Mouse (Mus musculus) embryonic fibroblast, embryonic 13.5 days (primary cell): ENCODE data around the gene Stx11. TPM values are rescaled to one million over a fixed set of nuclear protein-coding genes. Genes with fewer than 3 reads are reported as not detected.

ENCODE experiments used
- H3K27ac ChIP-seq: 2 replicates; pipeline ENCODE4 v1.5.1; 2012; ENCODE audit warnings: low read length, control low read depth, inconsistent platforms; ENCODE audit not compliant: insufficient read depth
- H3K4me1 ChIP-seq: 2 replicates; pipeline ENCODE4 v1.6.1; 2011; ENCODE audit warnings: low read length; ENCODE audit not compliant: control insufficient read depth, insufficient read depth
- H3K4me3 ChIP-seq: 2 replicates; pipeline ENCODE4 v1.5.1; 2011; ENCODE audit warnings: mild to moderate bottlenecking, control low read depth, low read length; ENCODE audit not compliant: insufficient read depth
- CTCF ChIP-seq: IDR thresholded peaks from 2 replicates; pipeline ENCODE4 v1.5.1; 2011; ENCODE audit warnings: mild to moderate bottlenecking, control low read depth, low read length, moderate library complexity, borderline replicate concordance; ENCODE audit not compliant: insufficient read depth
- POLR2A ChIP-seq: IDR thresholded peaks from 2 replicates; pipeline ENCODE4 v1.6.1; 2011; ENCODE audit warnings: low read depth, mild to moderate bottlenecking, control low read depth, low read length, moderate library complexity
- polyA plus RNA-seq: library from polyadenylated mRNA; stranded (reverse); fragments of >200 nt; gene quantifications from 2 replicates; pipeline ENCODE4 v1.2.4, GENCODE M21; 2011; ENCODE audit warnings: low read depth; ENCODE audit not compliant: missing spikeins, insufficient read length

Gene Stx11
- polyA plus RNA-seq, result 5.1 and 6.8 TPM in 2 replicates

- Histone ChIP-seq H3K4me1 (peaks cover 3% of the 10 kb centered on the region; the same call in 1 of the 2 replicates), H3K27ac (peak within 1 kb of the TSS; percentile 74), H3K4me3 (peak within 1 kb of the TSS; percentile 88)
- TF ChIP-seq CTCF, result no peak
- peak; percentile 59 for TF ChIP-seq POLR2A
These were observed at the start of gene Stx11 for GRCm38 (mm10) chr10:12964151-12965075. TSS of gene Stx11 (minus strand) at chr10:12964298.

- peak overlapping the region; percentile 94 for H3K4me3 ChIP-seq
- TF ChIP-seq POLR2A, result no peak
- TF ChIP-seq CTCF, result no peak
- no peak overlapping the region for H3K27ac ChIP-seq
- no peaks in the 10 kb centered on the region for H3K4me1 ChIP-seq
These were observed 44.6 kb upstream of the Stx11 start for GRCm38 (mm10) chr10:13008737-13009121.

- Histone ChIP-seq H3K27ac (no peak overlapping the region), H3K4me3 (peak overlapping the region; percentile 94), H3K4me1 (no peaks in the 10 kb centered on the region)
- no peak for TF ChIP-seq CTCF
- peak; percentile 74 for TF ChIP-seq POLR2A
These were observed 44.0 kb upstream of the Stx11 start for GRCm38 (mm10) chr10:13007876-13008736.

GRCm38 (mm10) chr10:13005043-13005442, 40.9 kb upstream of the Stx11 start, which contains the start of gene Sf3b5:
TSS of gene Sf3b5 (plus strand) at chr10:13005343.
- TF ChIP-seq POLR2A, result no peak
- TF ChIP-seq CTCF, result no peak
- no peak within 1 kb of the TSS for H3K4me3 ChIP-seq
- H3K4me1 ChIP-seq, result no peaks in the 10 kb centered on the region
- no peak within 1 kb of the TSS for H3K27ac ChIP-seq

- Histone ChIP-seq H3K4me3 (no peak overlapping the region), H3K4me1 (no peaks in the 10 kb centered on the region), H3K27ac (no peak overlapping the region)
- TF ChIP-seq CTCF (peak; percentile 80), POLR2A (no peak)
These were observed 32.8 kb upstream of the Stx11 start for GRCm38 (mm10) chr10:12996736-12997477.

GRCm38 (mm10) chr10:12993411-12994039, 29.4 kb upstream of the Stx11 start:
- Histone ChIP-seq H3K4me1 (peaks cover 4% of the 10 kb centered on the region), H3K4me3 (no peak overlapping the region), H3K27ac (no peak overlapping the region)
- TF ChIP-seq POLR2A, result no peak
- no peak for TF ChIP-seq CTCF

- Histone ChIP-seq H3K4me3 (no peak overlapping the region), H3K27ac (no peak overlapping the region), H3K4me1 (peaks cover 4% of the 10 kb centered on the region)
- TF ChIP-seq CTCF, result no peak
- no peak for TF ChIP-seq POLR2A
These were observed 27.9 kb upstream of the Stx11 start for GRCm38 (mm10) chr10:12991953-12992352.

- TF ChIP-seq CTCF (no peak), POLR2A (no peak)
- Histone ChIP-seq H3K4me3 (no peak overlapping the region), H3K27ac (no peak overlapping the region), H3K4me1 (peaks cover 4% of the 10 kb centered on the region)
These were observed 22.8 kb upstream of the Stx11 start for GRCm38 (mm10) chr10:12986943-12987342.
